16 mouse cellular contexts compared by ENCODE assay signal in the genomic region with DNA sequence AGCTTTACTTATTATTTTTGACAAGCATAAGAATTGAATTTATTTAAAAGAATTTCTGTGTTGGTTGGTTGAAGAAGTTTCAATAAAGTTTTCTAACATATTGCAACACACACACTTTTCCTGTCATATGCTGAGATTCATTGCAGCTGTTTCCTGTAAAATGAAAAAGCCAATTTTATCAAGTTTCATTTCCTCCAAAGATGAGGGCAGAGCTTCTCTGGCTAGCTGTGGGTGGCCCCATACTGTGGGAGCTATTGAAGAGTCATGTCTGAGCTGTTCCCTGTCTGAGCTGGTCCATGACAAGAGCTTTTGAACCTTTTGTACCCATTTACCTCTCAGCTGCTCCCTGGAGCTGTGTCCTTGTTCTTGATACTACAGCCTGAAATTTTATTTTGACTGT. TPM values are rescaled to one million over a fixed set of nuclear protein-coding genes. Genes with fewer than 3 reads are reported as not detected.
A peak's percentile ranks its signal among the peaks of the same experiment; 100 is the strongest.
DNase-seq lines count a peak whose midpoint lies in the region; ATAC-seq and TF ChIP-seq lines count a peak whose summit lies in the region.
"Had no signal": no experiment of that assay in that cellular context is flagged by ENCODE, and none has a peak within 500 bp of the region (broad histone marks: within the 10 kb centered on the region; RNA-seq: fewer than 3 reads in every experiment).

No protein-coding gene starts in this region.

- DNase-seq in embryonic facial prominence, embryonic 14.5 days (ENCODE audit: low spot score) = peak; percentile 5
- DNase-seq in embryonic facial prominence, embryonic 10.5 days (ENCODE audit: low spot score) = no peak
- no peak for DNase-seq in liver, postnatal 0 days
- peak; percentile 4 to 13 for DNase-seq in heart, postnatal 36 days
- DNase-seq in c-Kit-positive CD71-positive TER-119-positive erythroid progenitor cells, embryonic 14.5 days (ENCODE audit: low spot score) = no peak
- DNase-seq: thymus, postnatal 25 days had no signal

- H3K4me1 ChIP-seq in embryonic facial prominence, embryonic 14.5 days (ENCODE audit: control insufficient read depth, insufficient read depth, low read length) = no peaks in the 10 kb centered on the region
- no peaks in the 10 kb centered on the region for H3K4me1 ChIP-seq in embryonic facial prominence, embryonic 10.5 days
- 0 out of 2 replicates have a peak, but pooled peaks cover 4% of the 10 kb centered on the region for H3K4me1 ChIP-seq in liver, postnatal 0 days (ENCODE audit: insufficient read depth)
- H3K4me1 ChIP-seq in liver, embryonic 12.5 days = no peaks in the 10 kb centered on the region
- H3K4me1 ChIP-seq: limb, embryonic 13.5 days had no signal

- no peaks in the 10 kb centered on the region for H3K9me3 ChIP-seq in embryonic facial prominence, embryonic 14.5 days (ENCODE audit: control insufficient read depth, low read length)
- H3K9me3 ChIP-seq in embryonic facial prominence, embryonic 10.5 days = no peaks in the 10 kb centered on the region
- H3K9me3 ChIP-seq in liver, postnatal 0 days (ENCODE audit: low read length) = no peaks in the 10 kb centered on the region
- H3K9me3 ChIP-seq in liver, embryonic 12.5 days (replicated peaks) = no peaks in the 10 kb centered on the region
- H3K9me3 ChIP-seq: limb, embryonic 13.5 days had no signal

- no peak overlapping the region for H3K9ac ChIP-seq in embryonic facial prominence, embryonic 14.5 days (ENCODE audit: low read depth, low read length)
- no peak overlapping the region for H3K9ac ChIP-seq in liver, postnatal 0 days (replicated peaks)
- no peak overlapping the region for H3K9ac ChIP-seq in liver, embryonic 12.5 days
- H3K9ac ChIP-seq: limb, embryonic 13.5 days had no signal

- H3K27ac ChIP-seq in embryonic facial prominence, embryonic 14.5 days (replicated peaks; ENCODE audit: low read depth, low read length) = no peak overlapping the region
- H3K27ac ChIP-seq in embryonic facial prominence, embryonic 10.5 days (replicated peaks) = no peak overlapping the region
- no peak overlapping the region for H3K27ac ChIP-seq in liver, postnatal 0 days (ENCODE audit: low read depth)
- no peak overlapping the region for H3K27ac ChIP-seq in liver, embryonic 12.5 days
- H3K27ac ChIP-seq: limb, embryonic 13.5 days had no signal

- no peak for TF ChIP-seq CTCF in liver, postnatal 0 days (IDR thresholded peaks at IDR 0.05; ENCODE audit: low read depth)

- H3K36me3 ChIP-seq in embryonic facial prominence, embryonic 14.5 days (ENCODE audit: control insufficient read depth, insufficient read depth, low read length) = no peaks in the 10 kb centered on the region
- no peaks in the 10 kb centered on the region for H3K36me3 ChIP-seq in embryonic facial prominence, embryonic 10.5 days (replicated peaks)
- H3K36me3 ChIP-seq in liver, postnatal 0 days (replicated peaks; ENCODE audit: insufficient read depth, low read length) = no peaks in the 10 kb centered on the region
- no peaks in the 10 kb centered on the region for H3K36me3 ChIP-seq in liver, embryonic 12.5 days
- H3K36me3 ChIP-seq: limb, embryonic 13.5 days had no signal

- peak; percentile 65 for TF ChIP-seq EP300 in liver, postnatal 0 days (IDR thresholded peaks at IDR 0.05; ENCODE audit: low read depth)

- H3K4me3 ChIP-seq in embryonic facial prominence, embryonic 14.5 days (ENCODE audit: low read depth, low read length) = no peak overlapping the region
- H3K4me3 ChIP-seq in embryonic facial prominence, embryonic 10.5 days = no peak overlapping the region
- H3K4me3 ChIP-seq in liver, postnatal 0 days (ENCODE audit: low read depth, low read length) = no peak overlapping the region
- no peak overlapping the region for H3K4me3 ChIP-seq in liver, embryonic 12.5 days
- H3K4me3 ChIP-seq: limb, embryonic 13.5 days had no signal

- intact Hi-C loops in heart, postnatal 36 days (cut with DNase I) = no loop called here

- no peaks in the 10 kb centered on the region for H3K27me3 ChIP-seq in embryonic facial prominence, embryonic 14.5 days (replicated peaks; ENCODE audit: control insufficient read depth, insufficient read depth, low read length)
- no peaks in the 10 kb centered on the region for H3K27me3 ChIP-seq in embryonic facial prominence, embryonic 10.5 days (replicated peaks; ENCODE audit: low read depth, poor library complexity, severe bottlenecking)
- H3K27me3 ChIP-seq in liver, postnatal 0 days (ENCODE audit: insufficient read depth, low read length) = no peaks in the 10 kb centered on the region
- H3K27me3 ChIP-seq in liver, embryonic 12.5 days (replicated peaks) = no peaks in the 10 kb centered on the region
- H3K27me3 ChIP-seq: limb, embryonic 13.5 days had no signal

- ATAC-seq in embryonic facial prominence, embryonic 14.5 days (ENCODE audit: low read depth) = no peak
- peak; percentile 33; the same call in 1 of the 2 replicates for ATAC-seq in liver, postnatal 0 days
- ATAC-seq in liver, embryonic 12.5 days = no peak
- peak; percentile 97 for ATAC-seq in monocyte, adult 5-6 weeks (replicated peaks; ENCODE audit: insufficient number of reproducible peaks, low FRiP score, low TSS enrichment, poor library complexity, severe bottlenecking)
- no peak for ATAC-seq in erythroblast, adult 5-6 weeks (replicated peaks; ENCODE audit: low FRiP score, poor library complexity, severe bottlenecking)
- ATAC-seq: intestine, postnatal 0 days had no signal

- H3K4me2 ChIP-seq in embryonic facial prominence, embryonic 14.5 days (ENCODE audit: low read depth, low read length) = no peak overlapping the region
- no peak overlapping the region for H3K4me2 ChIP-seq in liver, postnatal 0 days (ENCODE audit: low read depth, low read length)
- H3K4me2 ChIP-seq in liver, embryonic 12.5 days = no peak overlapping the region
- H3K4me2 ChIP-seq: limb, embryonic 13.5 days had no signal

RNA-seq across cellular contexts. Expression of a gene that starts 12.0 kb away (rescaled TPM):
- polyA plus RNA-seq in embryonic facial prominence, embryonic 14.5 days (2014; fragmentation: Nextera tagmentation; extraction: Ambion mirVana) = not detected in 2 replicates
- not detected in 2 replicates for polyA plus RNA-seq in embryonic facial prominence, embryonic 10.5 days (2016; fragmentation: Nextera tagmentation; extraction: Ambion mirVana)
- polyA plus RNA-seq in liver, postnatal 0 days (2015; fragmentation: Nextera tagmentation; extraction: Ambion mirVana) = not detected in 2 replicates
- not detected in 2 replicates for polyA plus RNA-seq in liver, embryonic 12.5 days (2016; fragmentation: Nextera tagmentation; extraction: Ambion mirVana)
- not detected for total RNA-seq in heart, postnatal 36 days (2021)
- total RNA-seq in monocyte, adult 5-6 weeks (2017) = not detected in 3 replicates
- not detected in 2 replicates for total RNA-seq in erythroblast, adult 5-6 weeks (2015; ENCODE audit: low replicate concordance)
- total RNA-seq in erythroblast, adult 5-6 weeks (2017; ENCODE audit: low replicate concordance) = not detected in 2 replicates
- total RNA-seq: gastrocnemius, adult 18-20 months; layer of hippocampus, postnatal 25 days; megakaryocyte-erythroid progenitor cell, adult 5-6 weeks; MEL had no signal
- polyA plus RNA-seq: hindbrain, embryonic 11.5 days; limb, embryonic 13.5 days had no signal

RNA-seq across cellular contexts. Expression of a gene that starts 21.8 kb away (rescaled TPM):
- not detected in 2 replicates for polyA plus RNA-seq in embryonic facial prominence, embryonic 14.5 days (2014; fragmentation: Nextera tagmentation; extraction: Ambion mirVana)
- polyA plus RNA-seq in embryonic facial prominence, embryonic 10.5 days (2016; fragmentation: Nextera tagmentation; extraction: Ambion mirVana) = not detected in 2 replicates
- polyA plus RNA-seq in liver, postnatal 0 days (2015; fragmentation: Nextera tagmentation; extraction: Ambion mirVana) = 3.3 and 3.8 TPM in 2 replicates
- polyA plus RNA-seq in liver, embryonic 12.5 days (2016; fragmentation: Nextera tagmentation; extraction: Ambion mirVana) = not detected in 2 replicates
- total RNA-seq in heart, postnatal 36 days (2021) = under 1 TPM; 0.47 to 0.76 TPM
- total RNA-seq in monocyte, adult 5-6 weeks (2017) = 74.5 to 134 TPM (median 101 TPM) in 3 replicates
- not detected in 2 replicates for total RNA-seq in erythroblast, adult 5-6 weeks (2015; ENCODE audit: low replicate concordance)
- total RNA-seq in erythroblast, adult 5-6 weeks (2017; ENCODE audit: low replicate concordance) = 0.60 TPM in 1 of 2 replicates, not detected in the other
- total RNA-seq: layer of hippocampus, postnatal 25 days; MEL had no signal
- polyA plus RNA-seq: hindbrain, embryonic 11.5 days; limb, embryonic 13.5 days had no signal

RNA-seq across cellular contexts. Expression of a gene that starts 39.4 kb away (rescaled TPM):
- not detected in 2 replicates for polyA plus RNA-seq in embryonic facial prominence, embryonic 14.5 days (2014; fragmentation: Nextera tagmentation; extraction: Ambion mirVana)
- not detected in 2 replicates for polyA plus RNA-seq in embryonic facial prominence, embryonic 10.5 days (2016; fragmentation: Nextera tagmentation; extraction: Ambion mirVana)
- not detected in 2 replicates for polyA plus RNA-seq in liver, postnatal 0 days (2015; fragmentation: Nextera tagmentation; extraction: Ambion mirVana)
- not detected in 2 replicates for polyA plus RNA-seq in liver, embryonic 12.5 days (2016; fragmentation: Nextera tagmentation; extraction: Ambion mirVana)
- total RNA-seq in heart, postnatal 36 days (2021) = not detected
- not detected in 3 replicates for total RNA-seq in monocyte, adult 5-6 weeks (2017)
- not detected in 2 replicates for total RNA-seq in erythroblast, adult 5-6 weeks (2015; ENCODE audit: low replicate concordance)
- total RNA-seq in erythroblast, adult 5-6 weeks (2017; ENCODE audit: low replicate concordance) = not detected in 2 replicates
- total RNA-seq: gastrocnemius, adult 18-20 months; layer of hippocampus, postnatal 25 days; megakaryocyte-erythroid progenitor cell, adult 5-6 weeks; MEL had no signal
- polyA plus RNA-seq: hindbrain, embryonic 11.5 days; limb, embryonic 13.5 days had no signal

RNA-seq across cellular contexts. Expression of a gene that starts 47.7 kb away (rescaled TPM):
- polyA plus RNA-seq in embryonic facial prominence, embryonic 14.5 days (2014; fragmentation: Nextera tagmentation; extraction: Ambion mirVana) = not detected in 2 replicates
- polyA plus RNA-seq in embryonic facial prominence, embryonic 10.5 days (2016; fragmentation: Nextera tagmentation; extraction: Ambion mirVana) = not detected in 2 replicates
- polyA plus RNA-seq in liver, postnatal 0 days (2015; fragmentation: Nextera tagmentation; extraction: Ambion mirVana) = not detected in 2 replicates
- not detected in 2 replicates for polyA plus RNA-seq in liver, embryonic 12.5 days (2016; fragmentation: Nextera tagmentation; extraction: Ambion mirVana)
- not detected for total RNA-seq in heart, postnatal 36 days (2021)
- not detected in 3 replicates for total RNA-seq in monocyte, adult 5-6 weeks (2017)
- not detected in 2 replicates for total RNA-seq in erythroblast, adult 5-6 weeks (2015; ENCODE audit: low replicate concordance)
- total RNA-seq in erythroblast, adult 5-6 weeks (2017; ENCODE audit: low replicate concordance) = 0.60 TPM in 1 of 2 replicates, not detected in the other
- total RNA-seq: gastrocnemius, adult 18-20 months; layer of hippocampus, postnatal 25 days; megakaryocyte-erythroid progenitor cell, adult 5-6 weeks; MEL had no signal
- polyA plus RNA-seq: hindbrain, embryonic 11.5 days; intestine, postnatal 0 days; limb, embryonic 13.5 days had no signal

Comparison
In these comparisons a context has a peak if more than half of its experiments do, and no peak if none do; other contexts are left out.
1. ATAC-seq: peak in liver, postnatal 0 days (single experiment) and monocyte, adult 5-6 weeks (single experiment); none in embryonic facial prominence, embryonic 14.5 days (single experiment), liver, embryonic 12.5 days (single experiment) and erythroblast, adult 5-6 weeks (single experiment).
2. DNase-seq: peak in embryonic facial prominence, embryonic 14.5 days (single experiment) and heart, postnatal 36 days (2 of 2); none in embryonic facial prominence, embryonic 10.5 days (single experiment), liver, postnatal 0 days (single experiment) and c-Kit-positive CD71-positive TER-119-positive erythroid progenitor cells, embryonic 14.5 days (single experiment).